Mouse (Mus musculus) embryo, embryonic 11.5 days (tissue): ENCODE measurements around the gene Cep41.

ENCODE experiments used
- DNase-seq: peaks from one replicate; pipeline ENCODE4 v3.0.0-alpha.2; 2012; ENCODE audit warnings: low read depth, low spot score

The Cep41 gene

DNA sequence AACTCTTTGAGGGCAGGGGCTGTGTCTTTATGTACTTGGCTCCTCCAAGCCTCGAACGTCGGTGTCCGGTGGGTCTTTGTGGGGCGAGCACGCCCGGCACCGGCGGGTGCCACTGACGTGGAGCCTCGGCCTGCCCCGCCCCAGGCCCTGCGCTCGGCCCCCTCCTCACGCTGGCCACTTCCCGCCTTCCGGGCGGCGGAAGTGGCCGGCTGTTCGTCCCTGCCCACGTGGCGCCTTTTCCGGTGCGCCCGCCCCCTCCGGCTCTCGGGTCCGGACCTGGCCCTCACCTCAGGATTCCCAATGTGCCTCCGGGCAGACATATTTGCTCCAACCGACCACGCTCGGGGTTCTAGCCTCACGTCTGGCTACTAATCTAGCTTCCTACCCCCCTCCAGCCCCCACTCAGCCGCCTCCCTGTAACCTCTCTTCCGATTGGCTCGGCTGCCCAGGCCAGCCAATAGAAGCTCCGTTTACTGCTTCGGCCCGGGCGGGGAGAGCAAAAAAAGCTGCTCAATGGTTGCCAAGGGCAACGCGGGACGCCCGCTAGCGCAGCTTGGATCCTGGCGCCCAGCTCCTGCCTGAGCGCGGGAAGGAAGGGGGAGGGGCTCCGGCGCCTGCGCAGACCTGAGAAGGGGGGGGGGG is at the start of gene Cep41:
TSS of gene Cep41 (minus strand) at position 400 of the 642 bp plus-strand sequence.
- DNase-seq, result peak; percentile 99

DNA sequence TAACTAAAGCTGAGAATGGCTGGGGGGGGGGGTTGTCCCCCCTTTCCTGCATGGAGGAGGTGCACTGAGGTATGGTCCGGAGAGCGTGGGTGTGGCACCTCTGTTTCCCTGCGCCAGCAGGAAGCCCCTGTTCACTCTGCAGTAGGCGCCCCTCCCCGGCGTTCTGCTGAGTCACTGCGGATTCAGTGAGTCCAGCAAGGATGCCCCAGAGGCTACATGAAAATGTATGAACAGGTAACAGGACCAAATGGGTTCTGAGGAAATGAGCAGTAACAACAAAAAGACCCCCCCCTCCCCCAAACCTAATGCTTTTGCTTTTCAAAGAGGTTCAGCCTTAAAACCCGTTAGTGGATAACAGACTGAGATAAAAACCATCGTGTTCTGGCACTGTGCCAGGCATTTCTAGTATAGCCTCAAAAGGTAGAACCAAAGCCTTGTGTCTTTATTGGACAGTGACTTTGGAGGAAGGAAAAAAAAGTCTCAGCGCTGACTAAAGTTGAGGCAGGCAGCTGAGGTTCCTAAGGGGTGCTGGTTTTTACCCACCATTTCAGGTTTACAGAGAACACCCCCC is 45.7 kb upstream of the Cep41 start:
- DNase-seq, result no peak

DNA sequence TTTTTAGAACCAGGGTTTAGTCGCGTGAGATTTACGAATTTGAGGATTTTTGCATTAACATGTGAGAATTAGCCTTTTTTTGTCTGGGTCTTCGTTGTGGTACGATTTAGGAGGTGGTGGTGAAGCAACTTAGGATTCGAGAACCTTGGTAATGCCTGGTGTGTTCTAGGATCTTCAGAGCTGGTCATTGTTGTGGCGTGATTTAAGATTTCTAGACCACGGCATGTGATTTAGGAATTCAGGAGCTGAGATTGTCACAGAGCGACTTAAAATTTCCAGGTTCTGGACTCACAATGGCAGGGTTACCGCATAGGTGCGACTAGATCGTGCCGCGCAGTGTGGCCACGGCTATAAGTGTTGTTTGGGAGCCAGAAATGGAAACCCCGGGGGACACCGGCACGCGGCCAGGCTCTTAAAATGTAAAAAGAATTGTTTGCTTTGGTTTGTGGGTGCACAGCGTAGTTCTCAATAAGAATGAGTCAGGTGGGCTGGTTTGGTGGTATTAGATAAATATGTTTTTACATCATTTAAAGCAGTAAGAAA is 45.0 kb upstream of the Cep41 start:
- no peak for DNase-seq

DNA sequence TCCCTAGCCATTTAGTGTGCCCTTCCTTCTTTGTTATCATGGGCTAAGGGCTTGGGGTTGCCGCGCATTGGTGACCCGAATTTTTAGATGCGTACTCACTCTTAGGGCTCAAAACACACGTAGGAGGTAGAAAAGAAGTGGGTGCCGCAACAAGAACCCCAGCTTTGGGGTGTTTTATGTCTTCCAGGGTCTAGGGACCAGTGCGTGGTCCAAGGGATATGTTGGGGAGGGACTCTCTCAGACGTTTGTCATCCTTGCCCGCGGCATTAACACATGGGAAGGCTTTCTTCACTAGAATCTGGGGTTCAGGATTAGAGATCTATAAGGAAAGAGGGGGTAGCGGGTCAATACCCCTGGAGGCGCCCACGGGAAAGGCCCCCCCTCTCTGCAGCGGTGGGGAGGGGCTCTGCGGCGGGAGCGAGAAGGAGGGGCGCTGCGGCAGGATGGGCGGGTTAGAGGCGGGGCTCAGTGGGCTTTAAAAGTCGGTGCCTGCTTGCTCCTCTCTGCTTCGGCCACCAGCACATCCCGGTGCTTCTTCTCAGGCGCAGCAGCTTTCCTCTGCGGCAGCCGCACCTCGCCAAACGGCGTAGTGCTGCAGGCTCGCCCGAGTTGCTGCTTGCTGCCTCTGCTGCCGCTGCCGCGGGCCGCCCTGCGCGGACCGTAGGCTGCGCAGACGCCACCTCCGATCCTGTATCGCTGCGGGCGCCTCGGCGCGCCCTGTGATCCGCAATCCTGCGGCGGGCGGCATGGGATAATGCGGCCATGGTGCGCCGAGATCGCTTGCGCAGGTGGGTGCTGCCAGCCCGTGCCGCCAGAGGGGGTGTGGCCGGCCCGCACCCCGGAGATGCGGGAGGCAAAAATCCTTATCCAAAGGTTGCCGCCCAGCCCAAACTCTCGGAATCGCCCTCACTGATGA is 44.3 kb upstream of the Cep41 start:
- DNase-seq, result no peak

DNA sequence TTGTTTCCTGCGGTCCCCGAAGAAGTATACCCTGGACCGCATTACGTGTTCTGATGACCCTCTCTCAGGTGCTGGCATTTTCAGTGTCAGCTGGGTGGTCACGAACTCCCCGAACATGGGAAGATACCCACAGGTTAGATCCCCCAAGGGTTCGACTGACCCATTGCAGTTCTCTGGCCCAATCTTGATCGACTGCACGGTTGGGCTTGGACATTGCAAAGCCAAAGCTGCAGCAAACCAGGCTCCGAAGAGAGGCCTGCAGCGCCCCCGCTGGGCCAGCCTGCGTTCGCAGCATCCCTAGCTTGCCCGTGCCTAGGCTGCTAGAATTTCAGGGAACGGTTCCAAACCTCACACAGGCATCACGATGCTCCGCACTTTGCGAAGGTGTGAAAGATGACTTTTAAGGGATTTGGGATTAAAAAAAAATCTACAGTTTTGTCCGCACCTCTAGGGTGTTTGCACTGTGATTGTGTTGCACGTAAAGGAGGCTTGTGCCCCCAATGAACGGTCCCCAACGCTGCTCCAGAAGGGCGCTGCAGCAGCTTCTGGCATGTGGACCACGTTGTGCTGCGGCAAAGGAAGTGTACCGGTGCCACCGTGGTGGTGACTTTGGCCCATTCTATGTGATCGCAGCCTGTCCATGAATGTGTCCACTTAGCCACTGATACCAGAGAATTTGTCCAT is 43.5 kb upstream of the Cep41 start:
- DNase-seq, result no peak

DNA sequence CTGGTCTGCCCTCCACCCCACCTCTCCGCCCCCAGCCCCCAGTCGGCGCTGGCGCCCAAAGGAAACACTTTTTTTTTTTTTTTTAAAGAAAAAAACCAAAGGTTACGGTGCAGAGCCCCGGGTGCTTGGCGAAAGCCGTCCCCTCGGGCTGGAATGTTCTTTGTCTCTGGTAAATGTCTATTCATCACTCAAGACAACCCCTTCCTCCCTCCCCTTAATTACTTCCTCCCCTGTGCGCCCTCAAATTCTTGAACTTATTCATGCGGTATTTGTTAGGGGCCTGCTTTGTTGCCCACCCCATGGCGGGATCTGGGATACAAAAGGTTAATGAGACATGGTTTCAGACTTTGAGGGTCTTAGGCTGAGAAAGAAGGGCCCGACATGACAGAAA is 42.8 kb upstream of the Cep41 start:
- no peak for DNase-seq

DNA sequence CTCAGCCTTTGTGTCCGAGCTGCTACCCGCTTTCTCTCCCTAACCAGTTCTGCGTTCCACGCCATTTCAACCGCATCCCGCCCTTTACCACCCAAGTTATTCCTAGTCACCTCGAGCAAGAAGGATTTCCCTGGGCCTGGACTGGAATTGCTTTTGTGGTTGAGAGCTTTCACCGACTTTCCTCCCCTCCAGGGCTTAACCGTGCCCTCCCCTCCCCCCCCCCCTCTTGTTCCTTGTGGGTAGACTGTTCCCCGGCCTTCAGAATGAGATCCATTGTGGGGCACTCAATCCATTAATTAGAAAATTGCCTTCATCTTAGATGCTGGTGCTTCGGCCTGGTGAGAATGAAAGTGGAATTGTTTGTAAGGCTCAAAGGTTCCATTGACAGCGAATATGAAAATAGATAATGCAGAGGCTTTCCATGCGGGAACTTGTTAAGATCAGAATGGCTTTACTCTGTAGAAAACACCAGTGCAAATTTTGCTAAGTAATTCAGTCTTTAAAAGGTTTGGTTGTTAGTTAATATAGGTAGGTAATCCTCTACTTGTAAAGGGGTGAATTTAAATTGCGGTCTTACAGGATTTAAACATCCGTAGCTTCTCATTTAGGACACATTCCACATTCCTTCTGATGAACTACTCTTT is 42.3 kb upstream of the Cep41 start:
- DNase-seq, result no peak

DNA sequence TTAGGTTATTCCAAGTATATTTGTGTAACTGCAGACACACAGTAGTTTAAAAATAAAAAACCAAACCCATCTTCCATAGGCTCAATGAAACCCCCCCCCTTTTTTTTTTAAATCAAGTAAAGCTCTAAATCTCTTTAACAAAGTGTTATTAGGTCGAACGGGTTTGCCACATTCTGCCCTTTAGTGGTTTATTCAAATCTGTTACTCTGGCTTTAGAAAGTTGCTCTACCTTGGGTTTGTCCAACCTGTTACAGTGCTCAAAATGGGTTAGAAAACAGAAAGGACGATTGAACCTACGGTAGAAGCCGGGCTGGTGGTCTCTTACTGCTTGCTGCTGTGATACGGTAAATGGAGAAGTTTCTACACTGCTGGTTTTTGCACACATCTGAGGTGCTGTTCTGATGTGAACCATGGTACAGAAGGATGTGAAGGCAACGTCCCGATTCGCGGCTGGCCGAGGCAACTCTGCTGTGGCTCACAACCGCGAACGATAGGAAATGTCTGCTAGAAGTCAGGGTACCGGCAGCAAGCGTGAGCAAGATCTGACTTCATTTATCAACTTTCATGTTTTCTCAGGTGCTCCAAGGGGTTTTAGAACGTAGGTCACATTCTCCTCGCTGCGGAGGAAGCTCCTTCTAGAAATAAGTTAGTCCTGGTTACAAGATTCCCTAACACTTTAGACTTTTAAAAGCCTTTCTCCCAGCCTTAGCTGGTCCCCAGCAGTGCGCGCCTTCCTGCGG is 41.6 kb upstream of the Cep41 start:
- DNase-seq, result no peak

DNA sequence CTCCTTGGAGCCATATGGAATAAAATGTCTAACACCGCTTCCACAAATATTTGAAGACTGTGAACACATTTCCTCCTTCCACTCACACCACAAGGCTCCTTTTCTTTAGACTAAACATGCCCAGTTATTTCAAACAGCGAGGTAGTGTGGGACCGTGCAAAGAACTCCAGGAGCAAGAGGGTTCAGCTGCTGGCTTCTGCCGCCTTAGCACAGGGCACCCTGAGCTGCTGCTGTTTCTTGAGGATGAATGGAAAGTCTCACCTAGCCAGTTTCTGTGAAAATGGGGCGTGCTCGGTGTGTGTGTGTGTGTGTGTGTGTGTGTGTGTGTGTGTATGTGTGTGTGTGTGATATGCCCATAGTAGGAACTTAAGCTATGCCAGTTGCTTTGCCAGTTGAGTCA is 40.9 kb upstream of the Cep41 start:
- no peak for DNase-seq

DNA sequence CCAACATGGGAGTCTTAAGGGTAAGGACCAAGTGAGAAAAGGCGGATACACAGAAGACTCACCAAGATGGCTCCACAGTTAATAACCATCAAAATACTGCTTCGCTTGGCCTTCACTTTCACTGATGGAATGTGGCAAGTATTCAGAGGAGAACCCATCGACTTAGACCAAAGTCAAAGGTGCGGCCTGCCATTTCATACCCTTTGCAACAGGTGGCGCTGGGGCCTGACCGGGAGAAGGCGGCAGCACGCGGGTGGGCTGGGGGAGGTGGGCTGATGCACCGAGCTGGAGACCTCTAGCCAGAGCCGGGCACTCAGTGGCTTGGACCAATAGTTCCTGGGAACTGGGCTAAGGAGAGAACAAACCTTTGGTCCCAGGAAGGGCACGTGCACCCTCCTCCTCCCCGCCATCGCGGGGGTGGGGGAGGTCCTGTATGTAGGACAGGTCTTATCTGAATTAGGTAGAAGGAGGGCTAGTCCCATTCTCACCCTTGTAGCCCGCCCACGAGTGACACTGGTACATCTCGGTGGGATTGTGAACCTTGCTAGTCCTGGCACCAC is 39.1 kb upstream of the Cep41 start:
- DNase-seq, result no peak

DNA sequence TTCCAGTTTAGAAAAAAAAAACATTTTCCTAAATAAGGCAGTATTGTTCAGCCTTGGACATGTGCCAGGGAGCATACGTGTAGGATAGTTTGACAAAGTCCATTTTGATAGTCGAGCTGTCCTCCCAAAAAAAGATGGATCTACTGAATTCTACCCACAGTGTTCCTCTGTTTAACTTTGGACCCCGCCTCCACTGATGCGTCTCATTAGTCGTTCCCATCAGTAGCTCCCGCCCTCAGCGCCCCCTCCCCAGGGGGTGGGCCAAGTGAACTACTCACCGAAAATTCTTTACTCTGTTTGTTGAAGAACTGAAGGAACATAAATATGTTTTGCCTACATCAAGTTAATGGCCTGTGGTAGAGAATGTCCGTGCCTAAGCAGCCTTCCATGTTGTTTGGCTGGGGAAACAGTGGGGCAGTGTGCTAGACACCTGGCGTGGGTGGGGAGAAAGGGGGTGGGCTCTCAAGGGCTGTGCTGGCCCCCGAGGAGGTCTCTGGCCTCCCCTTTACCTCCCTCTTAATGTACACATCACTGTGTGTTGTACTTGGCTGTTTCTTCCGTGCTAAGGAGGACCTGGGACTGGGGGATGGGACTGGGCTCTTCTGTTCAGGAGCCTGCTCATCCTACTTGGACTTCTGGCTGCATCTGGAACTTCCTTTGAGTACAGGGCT is 36.9 kb upstream of the Cep41 start:
- DNase-seq, result no peak

DNA sequence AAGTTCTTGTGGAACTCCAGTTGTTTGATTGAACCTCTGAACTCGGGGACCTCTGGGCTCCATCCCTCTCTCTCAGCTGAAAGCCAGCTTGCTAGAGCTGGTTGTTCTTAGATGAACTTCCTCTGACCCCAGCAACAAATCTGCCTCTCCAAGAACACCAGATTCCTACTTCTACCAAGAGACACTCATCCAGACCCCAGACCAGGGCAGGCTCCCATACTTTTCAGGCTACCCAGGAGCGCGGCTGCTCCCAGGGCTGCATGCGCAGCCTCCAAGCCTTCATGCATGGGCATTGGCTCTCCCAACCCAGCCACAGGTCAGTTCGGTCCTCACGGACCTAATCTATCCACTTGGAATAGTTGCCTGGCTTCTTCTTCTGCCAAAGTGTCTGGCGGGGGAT is 29.8 kb upstream of the Cep41 start, which contains the start of gene Mest:
TSS of gene Mest (plus strand) at position 217 of the 400 bp plus-strand sequence.
- no peak for DNase-seq

DNA sequence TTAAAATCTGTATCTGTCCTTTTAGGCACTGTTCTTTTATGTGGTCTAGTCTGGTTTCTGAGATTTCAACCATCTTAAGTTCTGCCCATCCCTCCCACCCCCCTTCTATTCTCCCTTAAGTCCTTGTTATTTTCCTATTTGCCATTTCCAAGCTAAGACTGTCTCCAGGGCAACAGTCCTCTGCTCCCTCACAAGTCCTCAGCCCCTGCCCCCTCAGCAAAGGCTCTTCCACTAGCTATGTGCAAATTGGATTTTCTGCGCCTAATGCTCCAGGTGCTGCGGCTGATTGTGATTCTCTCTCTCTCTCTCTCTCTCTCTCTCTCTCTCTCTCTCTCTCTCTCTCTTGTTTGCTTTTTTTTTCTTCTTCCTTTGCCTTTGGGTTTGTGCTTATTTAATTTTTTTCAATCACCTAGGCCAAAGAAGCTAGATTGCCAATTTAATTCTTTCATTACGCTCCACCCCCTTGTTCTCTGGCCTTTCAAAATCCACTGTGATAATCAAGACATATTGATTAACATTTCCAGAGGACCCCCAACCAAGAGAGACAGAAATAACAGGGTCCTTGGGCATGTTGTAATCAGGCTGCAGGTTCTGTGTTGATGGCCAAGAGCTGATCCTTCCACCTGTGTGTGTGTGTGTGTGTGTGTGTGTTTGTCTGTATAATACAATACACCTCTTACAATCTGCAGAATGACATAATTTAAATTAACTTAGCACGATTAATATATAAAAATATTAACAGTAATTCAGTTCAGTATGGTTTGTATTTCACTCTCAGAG is 29.0 kb upstream of the Cep41 start:
- no peak for DNase-seq

DNA sequence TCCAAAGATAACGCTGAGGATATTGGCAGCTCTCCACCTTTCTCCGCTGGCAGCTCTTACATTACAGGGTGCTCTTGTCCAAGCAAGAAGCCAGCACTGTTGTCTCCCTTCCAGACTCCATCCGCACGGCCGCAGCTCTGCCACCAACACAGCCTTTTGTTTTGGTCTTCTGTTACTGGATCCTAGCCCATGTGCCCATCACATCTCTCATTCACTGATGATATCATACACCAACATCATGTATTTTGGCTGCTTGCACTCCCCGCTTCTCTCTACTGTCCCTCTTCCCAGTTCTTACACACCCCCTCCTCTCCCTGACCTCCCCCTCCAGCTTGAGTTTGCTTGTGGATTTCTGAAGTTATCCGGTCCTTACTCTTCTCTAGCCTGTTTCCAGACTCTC is 23.2 kb upstream of the Cep41 start:
- DNase-seq, result no peak

DNA sequence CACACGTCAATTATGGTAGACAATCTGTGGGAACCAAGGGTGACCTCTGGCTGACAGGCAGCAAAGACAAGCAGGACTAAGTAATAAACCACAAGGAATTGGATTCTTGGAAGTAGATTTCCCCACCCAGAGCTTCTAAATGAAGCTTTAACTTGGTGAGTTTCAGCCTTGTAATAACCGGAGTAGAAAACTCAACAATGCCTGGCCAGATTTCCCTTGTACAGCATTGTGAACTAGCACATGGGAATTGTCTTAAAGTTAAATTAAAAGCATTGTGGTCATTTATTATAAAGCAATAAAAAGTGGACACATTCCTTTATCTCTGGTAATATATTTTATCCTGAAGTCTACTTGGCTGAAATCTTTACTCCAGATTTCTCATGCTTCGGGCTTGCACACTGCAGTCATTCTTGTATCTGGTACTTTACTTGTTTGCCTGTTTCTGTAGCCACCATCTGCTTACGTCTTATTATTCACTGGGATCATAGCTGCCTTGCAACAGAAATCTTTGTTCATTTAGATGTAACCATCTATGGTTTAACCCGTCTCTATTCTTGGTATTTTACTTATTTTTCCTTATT is 21.4 kb upstream of the Cep41 start:
- no peak for DNase-seq

DNA sequence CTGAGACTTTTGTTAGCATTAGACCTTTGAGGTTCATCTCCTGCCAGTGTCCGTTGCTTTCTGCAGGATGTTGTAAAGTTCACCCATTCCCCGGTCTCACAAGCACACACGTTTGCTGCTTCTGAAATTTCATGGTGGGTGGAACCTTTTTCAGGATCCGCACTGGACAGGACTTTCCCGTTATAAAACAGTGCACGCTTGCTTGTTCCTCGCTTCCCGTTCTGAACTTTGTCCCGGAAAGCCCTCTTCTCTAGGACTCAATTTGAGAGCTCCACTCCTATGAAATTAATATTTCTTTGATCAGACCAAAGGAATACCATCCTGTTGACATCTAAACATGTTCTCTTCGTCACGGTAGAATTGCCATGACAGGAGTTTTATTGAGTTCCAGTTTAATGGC is 20.3 kb upstream of the Cep41 start:
- no peak for DNase-seq

DNA sequence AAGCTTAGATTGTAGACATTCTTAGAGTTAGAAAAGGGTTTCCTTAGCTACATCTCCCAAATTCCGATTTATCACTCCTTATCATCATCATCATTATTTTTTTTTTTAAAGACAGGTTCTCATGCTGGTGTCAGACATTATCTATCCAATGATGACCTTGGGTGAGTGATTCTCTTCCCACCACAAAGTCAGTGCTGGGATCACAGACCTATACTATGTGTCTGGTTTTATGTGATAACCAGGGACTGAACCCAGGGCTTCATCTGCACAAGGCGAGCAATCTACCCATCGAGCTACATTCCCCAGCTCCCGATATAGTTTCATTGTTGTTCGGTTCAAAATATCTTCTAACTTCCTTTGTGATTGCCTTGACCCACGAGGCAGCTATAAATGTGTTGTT is 19.9 kb upstream of the Cep41 start:
- no peak for DNase-seq

DNA sequence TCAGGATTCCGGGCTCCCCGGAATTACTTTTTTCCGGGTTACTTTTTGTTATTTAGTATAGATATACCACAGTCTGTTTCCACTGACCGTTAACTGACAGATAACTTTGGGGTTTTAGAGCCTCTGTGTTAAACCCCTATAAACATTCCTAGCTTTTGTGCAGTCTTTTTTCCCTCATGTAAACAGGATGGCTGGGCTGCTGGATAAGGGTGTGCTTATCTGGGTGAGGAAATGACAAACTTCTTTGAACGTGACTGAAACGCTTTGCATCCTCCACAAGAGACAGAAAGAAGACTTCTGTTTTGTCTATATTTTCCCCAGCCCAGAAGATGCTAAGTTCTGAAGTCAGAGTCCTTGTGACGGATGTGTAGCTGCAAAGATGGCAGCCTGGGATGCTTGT is 18.9 kb upstream of the Cep41 start:
- no peak for DNase-seq

DNA sequence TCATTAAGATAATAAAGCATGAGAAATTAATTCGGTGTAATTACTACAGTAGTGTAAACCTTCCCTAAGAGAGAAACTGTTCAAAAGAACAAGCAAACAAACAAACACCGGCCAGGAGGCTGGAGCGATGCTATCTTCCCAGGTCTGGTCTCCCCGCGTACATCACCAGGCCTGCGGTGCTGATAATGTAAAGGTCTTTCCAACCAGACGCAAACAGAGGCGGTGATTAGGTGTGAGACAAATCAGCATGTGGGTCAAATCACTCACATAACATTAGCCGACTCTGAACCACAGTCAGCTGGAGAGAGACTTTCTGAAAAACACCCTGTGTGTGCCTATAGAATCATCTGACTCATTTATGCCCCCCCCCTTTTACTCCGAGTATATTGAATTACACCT is 17.8 kb upstream of the Cep41 start:
- DNase-seq, result no peak
